Mouse (Mus musculus) thymus, adult 2 months (tissue): ENCODE results near the gene Tceal5. TPM values are rescaled to one million over a fixed set of nuclear protein-coding genes. Genes with fewer than 3 reads are reported as not detected.

Source experiments
- DNase-seq: peaks from one replicate; pipeline ENCODE4 v3.0.0; 2021
- H3K27ac ChIP-seq: fragments of 200-500 bp; 2 replicates; pipeline ENCODE4 v1.5.1; 2012; ENCODE audit warnings: low read length, control low read depth; ENCODE audit not compliant: control insufficient read depth, insufficient read depth
- H3K27me3 ChIP-seq: fragments of 200-500 bp; 2 replicates; pipeline ENCODE4 v1.6.1; 2012; ENCODE audit warnings: mild to moderate bottlenecking, low read length, moderate library complexity, mixed read lengths; ENCODE audit not compliant: control insufficient read depth, insufficient read depth
- H3K36me3 ChIP-seq: fragments of 200-500 bp; 2 replicates; pipeline ENCODE4 v1.6.1; 2012; ENCODE audit warnings: mild to moderate bottlenecking, low read length, moderate library complexity; ENCODE audit not compliant: control insufficient read depth, insufficient read depth
- H3K4me1 ChIP-seq: fragments of 200-500 bp; replicated peaks from 2 replicates; pipeline ENCODE4 v1.6.1; 2012; ENCODE audit warnings: low read length; ENCODE audit not compliant: control insufficient read depth, insufficient read depth
- H3K4me3 ChIP-seq: fragments of 200-500 bp; 2 replicates; pipeline ENCODE4 v1.5.1; 2012; ENCODE audit warnings: mild to moderate bottlenecking, low read length, control low read depth, moderate library complexity; ENCODE audit not compliant: control insufficient read depth, insufficient read depth
- CTCF ChIP-seq: fragments of 200-500 bp; IDR thresholded peaks from 2 replicates; pipeline ENCODE4 v1.5.1; 2012; ENCODE audit warnings: mild to moderate bottlenecking, control low read depth, low read length, moderate library complexity, borderline replicate concordance; ENCODE audit not compliant: control insufficient read depth, poor library complexity, insufficient read depth; ENCODE audit errors: extremely low read depth
- POLR2A ChIP-seq: fragments of 200-500 bp; IDR thresholded peaks from 2 replicates; pipeline ENCODE4 v1.6.1; 2012; ENCODE audit warnings: mild to moderate bottlenecking, low read length, control low read depth, moderate library complexity; ENCODE audit not compliant: control insufficient read depth, poor library complexity, insufficient read depth; ENCODE audit errors: extremely low read depth
- WGBS: fragments of 180-500 bp; shearing (Covaris S2); methylation state at CpG from one replicate; pipeline ENCODE4 v1.1.7; 2018; 5-methylcytosine and 5-hydroxymethylcytosine counted together
- polyA plus RNA-seq: library from polyadenylated mRNA; depleted of rRNA; stranded (reverse); fragments of >200 nt; gene quantifications from 2 replicates; pipeline ENCODE4 v1.2.3, GENCODE M21; 2012; rRNA removed

The Tceal5 gene
- polyA plus RNA-seq, 1 experiment: 0.12 TPM

- Histone ChIP-seq H3K27me3 (no peaks in the 10 kb centered on the region), H3K36me3 (no peaks in the 10 kb centered on the region), H3K27ac (no peak overlapping the region), H3K4me3 (no peak overlapping the region), H3K4me1 (no peaks in the 10 kb centered on the region)
- 27% methylated on average over 10 of the region's 10 CpGs for WGBS
- TF ChIP-seq POLR2A: no peak
- no peak for DNase-seq
Measured at GRCm38 (mm10) chrX:136172786-136173185, 30.9 kb downstream of the Tceal5 start.

DNA sequence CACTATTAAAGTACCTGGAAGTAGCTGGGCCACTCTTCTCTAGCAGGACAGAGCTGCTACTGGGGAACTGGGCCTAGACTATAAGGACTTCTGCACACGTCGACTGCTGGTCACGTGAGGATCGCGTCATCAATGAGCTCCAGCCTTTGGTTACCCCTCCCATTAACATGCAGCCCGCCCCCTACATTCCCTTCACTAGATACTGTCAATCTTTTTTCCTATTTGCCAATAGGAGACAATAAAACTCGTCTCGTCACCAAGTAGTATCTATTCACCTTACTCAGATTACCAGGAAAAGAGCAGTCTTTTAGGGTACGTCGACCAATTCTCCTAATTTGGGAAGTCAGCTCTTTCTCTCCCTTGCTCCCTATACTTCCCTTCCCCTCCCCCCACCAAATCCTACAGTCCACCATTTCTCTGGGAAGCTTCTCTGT, 31.5 kb downstream of the Tceal5 start, which contains the start of gene Tceal8:
Gene Tceal8 (minus strand): TSS at position 225 of the 434 bp plus-strand sequence.
- Histone ChIP-seq H3K27ac (no peak within 1 kb of the TSS), H3K4me1 (no peaks in the 10 kb centered on the region), H3K36me3 (no peaks in the 10 kb centered on the region), H3K4me3 (peak within 1 kb of the TSS; percentile 31), H3K27me3 (no peaks in the 10 kb centered on the region)
- peak; percentile 8 for DNase-seq
- WGBS: 5% methylated on average over 10 of the region's 10 CpGs
- no peak for TF ChIP-seq POLR2A
- TF ChIP-seq CTCF: no peak

DNA sequence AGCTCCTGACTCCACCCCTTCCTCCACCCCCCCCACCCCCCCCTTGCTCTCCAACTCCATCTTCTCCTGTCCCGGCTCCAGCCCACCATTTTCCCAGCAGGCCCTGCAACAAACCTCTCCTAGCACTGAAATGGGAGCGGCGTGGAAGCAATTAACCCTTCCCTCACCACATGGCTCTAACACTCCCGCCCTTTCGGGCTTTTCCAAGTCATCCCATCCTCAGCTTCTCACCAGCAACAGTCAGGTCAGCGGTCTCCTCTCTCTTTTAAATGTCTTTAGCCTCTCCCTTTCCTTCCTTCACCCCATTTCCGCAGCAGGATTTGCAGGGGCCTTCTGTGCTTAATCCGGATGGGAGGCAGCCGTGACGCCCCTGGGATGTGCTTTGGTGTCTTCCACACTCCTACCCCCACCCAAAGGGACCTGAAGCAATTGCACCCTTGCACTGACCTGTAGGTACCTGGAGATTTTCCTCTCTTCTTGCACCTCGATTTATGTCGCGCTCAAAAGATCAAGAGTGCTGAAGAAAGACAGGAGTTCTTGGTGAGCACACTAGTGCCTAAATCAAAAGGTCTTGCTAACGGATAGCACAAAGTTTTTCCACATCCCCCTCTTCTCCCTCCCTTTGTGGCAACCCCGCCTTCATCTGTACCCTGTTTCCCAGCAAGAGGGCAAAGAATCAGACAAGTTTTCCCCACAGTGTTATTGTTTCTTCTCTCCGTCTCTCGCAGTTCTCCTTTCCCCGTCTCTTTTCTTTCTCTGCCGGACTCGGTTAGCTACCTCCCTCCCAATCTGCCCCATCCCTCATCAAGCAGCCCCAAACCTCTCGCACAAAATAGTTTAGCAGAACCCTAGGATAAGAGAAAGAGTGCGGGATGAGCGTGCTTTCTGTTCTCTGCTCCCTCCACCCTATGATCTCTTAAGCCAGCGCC, 32.2 kb downstream of the Tceal5 start:
- Histone ChIP-seq H3K36me3 (no peaks in the 10 kb centered on the region), H3K4me3 (peak overlapping the region; percentile 31), H3K27me3 (no peaks in the 10 kb centered on the region), H3K27ac (no peak overlapping the region), H3K4me1 (no peaks in the 10 kb centered on the region)
- peak; percentile 1 for DNase-seq
- no peak for TF ChIP-seq POLR2A
- no peak for TF ChIP-seq CTCF
- 4% methylated on average over 24 of the region's 24 CpGs for WGBS

DNA sequence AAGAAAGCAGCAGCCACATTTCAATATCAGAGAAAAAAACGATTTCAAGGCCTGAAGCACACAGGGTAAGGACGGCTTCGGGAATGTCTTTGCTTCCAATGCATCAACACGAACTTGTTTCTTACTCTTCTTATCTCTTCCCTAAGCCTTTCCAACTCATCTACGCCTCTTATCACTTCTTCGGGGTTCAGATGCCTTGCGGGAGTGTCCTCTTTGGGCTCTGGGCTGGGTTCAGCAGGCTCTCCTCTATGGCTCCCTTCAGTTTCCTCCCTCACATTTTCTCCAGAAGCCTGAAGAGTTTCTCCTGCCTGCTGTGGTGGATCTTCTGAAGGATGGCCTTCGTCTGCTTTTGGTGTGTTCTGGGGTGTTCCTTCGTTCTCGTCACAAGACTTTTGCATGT, 33.1 kb downstream of the Tceal5 start:
- TF ChIP-seq POLR2A (no peak), CTCF (no peak)

More for the DNA sequence above, 33.1 kb downstream of the Tceal5 start:
- H3K27ac ChIP-seq: no peak overlapping the region
- no peak overlapping the region for H3K4me3 ChIP-seq
- H3K36me3 ChIP-seq: no peaks in the 10 kb centered on the region
- 96% methylated on average over 10 of the region's 10 CpGs for WGBS
- no peaks in the 10 kb centered on the region for H3K4me1 ChIP-seq
- H3K27me3 ChIP-seq: no peaks in the 10 kb centered on the region
- DNase-seq: no peak

Other genes starting within 250 kb of the Tceal5 start
- 4.8 and 6.2 TPM in 2 replicates for gene Arxes2, start 210.1 kb downstream of the Tceal5 start, polyA plus RNA-seq
- 0.35 and 0.71 TPM in 2 replicates for gene Arxes1, start 170.5 kb downstream of the Tceal5 start, polyA plus RNA-seq
- gene Bex2, start 135.6 kb downstream of the Tceal5 start, polyA plus RNA-seq: 0.64 and 1.1 TPM in 2 replicates
- 0.03 TPM in 1 of 2 replicates, not detected in the other for gene Nxf3, start 118.6 kb downstream of the Tceal5 start, polyA plus RNA-seq
- gene Bex4, start 64.9 kb downstream of the Tceal5 start, polyA plus RNA-seq: not detected in 2 replicates
- 0.96 and 1.2 TPM in 2 replicates for gene Tceal8, start 31.5 kb downstream of the Tceal5 start, polyA plus RNA-seq
- gene Tceal7, start 10.9 kb upstream of the Tceal5 start, polyA plus RNA-seq: not detected in 2 replicates
- gene Bex1, start 11.6 kb upstream of the Tceal5 start, polyA plus RNA-seq: 1.5 and 2.1 TPM in 2 replicates
- gene Tceal9, start 41.2 kb upstream of the Tceal5 start, polyA plus RNA-seq: 4.6 and 7.7 TPM in 2 replicates
- 46.3 and 55.0 TPM in 2 replicates for gene Bex3, start 66.4 kb upstream of the Tceal5 start, polyA plus RNA-seq